Mouse (Mus musculus) intestine, embryonic 14.5 days (tissue): ENCODE measurements around the gene Pdss2. TPM values are rescaled to one million over a fixed set of nuclear protein-coding genes. Genes with fewer than 3 reads are reported as not detected.

Source experiments
- ATAC-seq: fragments of 200-750 bp; cut with Nextera tagmentation; replicated peaks from 2 replicates; pipeline ENCODE4 v1.8.0; 2017; ENCODE audit warnings: low read depth, moderate number of reproducible peaks, moderate TSS enrichment, moderate library complexity; ENCODE audit not compliant: low FRiP score, low TSS enrichment
- DNase-seq: peaks from one replicate; pipeline ENCODE4 v3.0.0-alpha.2; 2018; ENCODE audit warnings: low spot score
- H3K27ac ChIP-seq: fragments of 300-500 bp; sonication (generic); 2 replicates; pipeline ENCODE4 v1.5.1; 2014; ENCODE audit warnings: low read depth, mild to moderate bottlenecking, control low read depth
- H3K27me3 ChIP-seq: fragments of 300-500 bp; sonication (generic); replicated peaks from 2 replicates; pipeline ENCODE4 v1.6.1; 2014; ENCODE audit warnings: low read length, control low read depth; ENCODE audit not compliant: control insufficient read depth, insufficient read depth
- H3K36me3 ChIP-seq: fragments of 300-500 bp; sonication (generic); 2 replicates; pipeline ENCODE4 v1.6.1; 2014; ENCODE audit warnings: low read length, control low read depth; ENCODE audit not compliant: control insufficient read depth, insufficient read depth
- H3K4me1 ChIP-seq: fragments of 300-500 bp; sonication (generic); replicated peaks from 2 replicates; pipeline ENCODE4 v1.6.1; 2014; ENCODE audit warnings: low read length, control low read depth, mixed read lengths; ENCODE audit not compliant: control insufficient read depth, insufficient read depth
- H3K4me2 ChIP-seq: fragments of 300-500 bp; sonication (generic); 2 replicates; pipeline ENCODE4 v1.6.1; 2014; ENCODE audit warnings: low read length
- H3K4me3 ChIP-seq: fragments of 300-500 bp; sonication (generic); 2 replicates; pipeline ENCODE4 v1.5.1; 2014; ENCODE audit warnings: low read depth, low read length, control low read depth, mixed read lengths
- H3K9ac ChIP-seq: fragments of 300-500 bp; sonication (generic); 2 replicates; pipeline ENCODE4 v1.6.1; 2014; ENCODE audit warnings: mild to moderate bottlenecking, low read length
- H3K9me3 ChIP-seq: fragments of 300-500 bp; sonication (generic); 2 replicates; pipeline ENCODE4 v1.6.1; 2016; ENCODE audit warnings: low read length, control low read depth; ENCODE audit not compliant: control insufficient read depth
- WGBS: fragments of 180-500 bp; shearing (Covaris S2); extraction: QIAGEN DNeasy Blood & Tissue Kit; methylation state at CpG from one replicate; pipeline ENCODE4 v1.1.7; 2014; 5-methylcytosine and 5-hydroxymethylcytosine counted together
- polyA plus RNA-seq: library from polyadenylated mRNA; unstranded; fragments of >200 nt; fragmentation: Nextera tagmentation; extraction: Ambion mirVana; gene quantifications from 2 replicates; pipeline ENCODE4 v1.2.1, GENCODE M21; 2014

The Pdss2 gene
- polyA plus RNA-seq, 1 experiment from 2014 or later = 12.2 TPM

DNA sequence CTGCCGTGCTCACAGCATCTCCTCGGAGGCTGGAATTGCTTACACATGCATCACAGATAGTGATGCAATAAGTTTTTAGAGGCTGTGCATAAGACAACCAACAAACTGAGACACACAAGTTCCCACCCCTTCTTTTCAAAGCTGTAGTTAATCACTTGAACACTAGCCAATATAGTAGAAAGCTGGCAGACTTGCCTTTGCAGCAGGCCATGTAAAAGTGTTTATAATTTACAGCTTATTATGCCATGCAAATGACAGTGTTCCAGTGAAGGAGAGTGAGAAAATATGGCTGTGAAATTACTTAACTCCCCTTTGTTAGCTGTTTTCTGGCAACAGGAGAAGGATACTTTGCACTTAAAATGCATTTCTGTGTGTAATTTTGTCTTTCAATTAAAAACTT lies 90.9 kb downstream of the Pdss2 start:
- peak; percentile 9 for DNase-seq
- no peak overlapping the region for H3K9ac ChIP-seq
- H3K27ac ChIP-seq = no peak overlapping the region
- no peaks in the 10 kb centered on the region for H3K4me1 ChIP-seq
- ATAC-seq = no peak
- no peaks in the 10 kb centered on the region for H3K36me3 ChIP-seq
- H3K4me3 ChIP-seq = no peak overlapping the region
- WGBS = 80% methylated on average over 2 of the region's 2 CpGs
- no peaks in the 10 kb centered on the region for H3K9me3 ChIP-seq
- no peak overlapping the region for H3K4me2 ChIP-seq
- H3K27me3 ChIP-seq = no peaks in the 10 kb centered on the region

DNA sequence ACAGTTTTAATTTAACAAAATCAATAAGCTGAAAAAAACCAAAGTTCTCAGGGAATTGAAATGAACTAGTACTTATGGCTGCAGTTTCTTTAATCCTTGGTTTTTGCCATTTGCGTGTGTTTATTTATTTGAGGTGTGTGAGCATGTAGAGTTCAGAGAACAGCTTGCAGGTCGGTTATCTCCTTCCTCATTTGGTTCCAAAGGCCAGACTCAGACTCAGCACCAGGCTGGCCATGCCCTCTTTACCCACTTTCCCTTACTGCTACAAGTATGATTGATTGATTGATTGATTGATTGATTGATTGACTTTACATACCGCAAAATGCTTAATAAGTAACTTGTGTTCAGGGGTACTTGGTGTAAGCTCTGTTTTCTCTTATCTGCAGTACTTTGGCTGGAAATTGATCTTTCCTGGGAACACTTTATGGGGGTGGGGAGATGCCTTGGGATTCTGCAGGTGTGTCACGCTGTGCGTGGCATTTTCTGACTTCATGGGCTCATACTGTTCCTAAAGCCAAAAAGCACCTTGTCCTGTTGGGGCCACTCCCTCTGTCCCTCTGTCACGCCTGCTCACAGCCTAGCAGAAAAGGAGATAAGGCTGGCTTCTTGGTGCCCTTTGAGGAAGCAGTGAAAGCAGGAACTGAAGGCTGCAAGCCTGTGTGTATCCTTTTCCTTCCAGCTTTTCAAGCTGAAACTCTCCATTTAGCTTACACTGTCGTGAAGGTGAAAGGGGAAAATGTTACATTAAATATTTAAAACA lies 91.6 kb downstream of the Pdss2 start:
- 58% methylated on average over 7 of the region's 7 CpGs for WGBS
- Histone ChIP-seq H3K27me3 (no peaks in the 10 kb centered on the region), H3K4me3 (no peak overlapping the region), H3K4me2 (no peak overlapping the region), H3K36me3 (no peaks in the 10 kb centered on the region), H3K9me3 (no peaks in the 10 kb centered on the region), H3K9ac (no peak overlapping the region), H3K4me1 (no peaks in the 10 kb centered on the region), H3K27ac (no peak overlapping the region)
- DNase-seq (peak; percentile 56), ATAC-seq (0 out of 2 replicates have a peak, but pooled peaks have one; percentile 23)

DNA sequence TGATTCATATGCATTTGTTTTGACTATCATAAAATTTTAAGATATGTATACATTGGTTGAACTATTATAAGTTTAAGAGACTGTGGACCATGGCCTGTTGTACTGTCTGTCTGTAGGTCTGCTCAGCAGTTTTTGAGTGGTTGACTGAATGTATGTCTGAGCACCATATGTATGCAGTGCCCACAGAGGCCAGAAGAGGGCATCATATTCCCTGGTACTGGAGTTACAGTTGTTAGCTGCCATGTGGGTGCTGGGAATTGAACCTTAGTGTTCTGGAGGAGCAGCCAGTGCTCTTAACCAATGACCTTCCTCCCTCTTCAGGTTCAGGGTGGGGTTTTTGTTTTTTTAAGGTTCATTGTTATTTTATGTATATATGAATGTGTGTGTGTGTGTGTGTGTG lies 93.9 kb downstream of the Pdss2 start:
- no peak for ATAC-seq
- no peaks in the 10 kb centered on the region for H3K4me1 ChIP-seq
- DNase-seq = peak; percentile 48
- no peak overlapping the region for H3K9ac ChIP-seq
- H3K27ac ChIP-seq = no peak overlapping the region
- no peaks in the 10 kb centered on the region for H3K9me3 ChIP-seq
- no peaks in the 10 kb centered on the region for H3K36me3 ChIP-seq
- H3K4me2 ChIP-seq = no peak overlapping the region
- no peak overlapping the region for H3K4me3 ChIP-seq
- no peaks in the 10 kb centered on the region for H3K27me3 ChIP-seq

DNA sequence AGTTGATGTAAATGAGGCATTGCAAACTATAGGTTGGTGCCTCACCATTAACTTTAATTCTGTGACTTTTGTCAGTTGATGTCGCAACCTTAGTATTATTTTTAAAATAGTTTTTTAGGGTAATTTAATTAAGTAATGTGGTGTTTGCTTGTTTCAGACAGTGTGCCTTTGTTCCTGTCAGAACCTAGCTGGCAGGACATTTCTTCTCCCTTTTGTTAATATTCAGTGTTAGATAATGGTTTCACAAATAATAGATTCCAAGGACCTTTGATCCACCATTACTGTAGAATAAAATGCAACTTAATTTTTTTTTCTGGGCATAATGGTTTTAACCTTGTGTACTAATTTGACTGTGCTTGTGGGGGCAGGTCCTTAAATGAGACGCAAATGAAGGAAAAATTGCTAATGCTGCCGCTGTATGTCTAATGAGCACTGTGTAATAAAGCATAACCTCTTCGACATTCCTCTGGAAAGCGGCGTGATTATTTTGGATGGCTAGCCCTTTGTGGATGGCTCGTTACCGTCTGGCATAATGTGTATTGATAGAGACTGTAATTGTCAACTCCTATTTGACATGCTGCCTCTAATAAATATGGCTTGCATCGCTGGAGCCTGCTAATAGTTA lies 96.2 kb downstream of the Pdss2 start:
- no peak overlapping the region for H3K4me3 ChIP-seq
- no peaks in the 10 kb centered on the region for H3K36me3 ChIP-seq
- no peak overlapping the region for H3K27ac ChIP-seq
- no peaks in the 10 kb centered on the region for H3K4me1 ChIP-seq
- H3K9ac ChIP-seq = no peak overlapping the region
- ATAC-seq (no peak), DNase-seq (peak; percentile 34)
- 84% methylated on average over 9 of the region's 9 CpGs for WGBS
- no peaks in the 10 kb centered on the region for H3K9me3 ChIP-seq
- H3K4me2 ChIP-seq = no peak overlapping the region
- no peaks in the 10 kb centered on the region for H3K27me3 ChIP-seq

DNA sequence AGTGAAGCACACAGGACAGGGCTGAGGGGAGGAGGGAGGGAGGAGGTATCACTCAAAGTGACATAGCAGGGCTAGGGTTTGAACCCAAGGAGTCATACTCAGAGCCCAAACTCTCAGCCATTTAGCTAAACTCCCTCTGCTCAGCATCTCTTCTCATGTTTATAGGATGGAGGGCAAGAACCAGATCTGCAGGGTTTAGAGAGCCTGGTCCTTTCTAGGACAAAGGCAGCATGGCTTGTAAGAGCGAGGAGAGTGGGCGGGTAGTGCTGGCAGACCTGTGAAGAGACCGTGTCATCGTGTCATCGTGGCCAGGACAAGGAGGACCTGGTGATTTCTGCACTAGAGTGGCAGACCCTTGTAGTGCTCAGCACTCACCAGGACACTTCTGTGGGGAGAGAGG lies 99.7 kb downstream of the Pdss2 start:
- Histone ChIP-seq H3K4me1 (no peaks in the 10 kb centered on the region), H3K36me3 (no peaks in the 10 kb centered on the region), H3K27me3 (no peaks in the 10 kb centered on the region), H3K4me3 (no peak overlapping the region), H3K27ac (no peak overlapping the region), H3K9ac (no peak overlapping the region), H3K4me2 (no peak overlapping the region), H3K9me3 (no peaks in the 10 kb centered on the region)
- DNase-seq = peak; percentile 9
- ATAC-seq = no peak
- 87% methylated on average over 5 of the region's 5 CpGs for WGBS

DNA sequence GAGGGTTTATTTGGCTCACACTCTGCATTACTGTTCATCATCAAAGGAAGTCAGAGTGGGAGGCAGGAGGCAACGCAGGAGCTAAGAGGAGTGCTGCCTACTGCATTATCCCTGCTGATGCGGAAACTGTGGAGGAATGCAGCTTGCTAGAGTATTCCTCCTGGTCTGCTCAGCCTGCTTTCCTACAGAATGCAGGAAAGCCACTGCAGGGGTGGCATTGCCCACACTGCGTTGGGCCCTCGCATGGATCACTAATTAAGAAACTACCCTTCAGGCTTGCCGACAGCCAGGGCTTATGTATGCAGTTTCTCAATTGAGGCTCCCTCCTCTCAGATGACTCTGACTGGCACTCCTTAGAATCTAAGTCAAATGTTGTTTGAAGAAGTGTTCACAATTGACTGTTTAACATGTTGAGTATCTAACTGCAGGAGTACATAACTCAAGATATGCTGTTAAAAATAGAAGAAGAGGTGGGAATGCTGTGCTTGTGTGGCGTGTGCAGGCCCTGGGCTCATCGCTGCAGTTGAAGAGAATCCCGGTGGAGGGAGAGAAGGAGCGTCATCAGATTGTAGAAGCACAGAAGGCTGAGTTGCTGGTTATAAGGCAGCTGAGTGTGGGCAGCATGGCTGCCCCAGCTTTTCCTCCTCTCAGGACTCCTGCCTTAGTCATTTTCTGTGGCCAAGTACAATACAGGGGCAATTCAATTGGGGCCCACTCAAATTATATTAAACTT lies 101.3 kb downstream of the Pdss2 start:
- DNase-seq (peak; percentile 27), ATAC-seq (no peak)
- Histone ChIP-seq H3K27ac (no peak overlapping the region), H3K27me3 (no peaks in the 10 kb centered on the region), H3K9ac (no peak overlapping the region), H3K9me3 (no peaks in the 10 kb centered on the region), H3K4me2 (no peak overlapping the region), H3K4me3 (no peak overlapping the region), H3K4me1 (no peaks in the 10 kb centered on the region), H3K36me3 (no peaks in the 10 kb centered on the region)
- WGBS = 66% methylated on average over 9 of the region's 9 CpGs

DNA sequence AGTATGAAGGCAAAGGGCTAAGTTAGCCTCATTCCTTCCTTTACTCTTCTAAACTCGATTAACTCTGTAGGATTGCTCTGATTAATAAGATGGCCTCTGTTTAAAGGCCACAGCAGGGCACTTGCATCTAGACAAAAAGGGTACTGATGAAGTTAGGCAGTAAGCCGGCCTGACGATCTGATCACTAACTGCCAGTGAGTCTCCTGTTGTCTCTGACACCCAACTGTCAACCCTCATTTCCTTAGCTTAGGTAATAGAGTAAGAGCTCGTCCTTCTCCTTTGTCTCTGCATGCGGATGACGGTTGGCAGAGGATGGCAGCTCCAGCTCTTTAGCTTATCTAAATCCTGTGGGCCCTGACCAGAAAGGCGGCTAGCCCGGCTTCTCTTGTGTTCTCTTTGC lies 102.1 kb downstream of the Pdss2 start:
- no peak overlapping the region for H3K4me2 ChIP-seq
- no peaks in the 10 kb centered on the region for H3K9me3 ChIP-seq
- H3K27me3 ChIP-seq = no peaks in the 10 kb centered on the region
- no peak overlapping the region for H3K27ac ChIP-seq
- ATAC-seq = no peak
- no peak overlapping the region for H3K4me3 ChIP-seq
- no peak overlapping the region for H3K9ac ChIP-seq
- H3K4me1 ChIP-seq = no peaks in the 10 kb centered on the region
- peak; percentile 41 for DNase-seq
- 74% methylated on average over 8 of the region's 8 CpGs for WGBS
- no peaks in the 10 kb centered on the region for H3K36me3 ChIP-seq

DNA sequence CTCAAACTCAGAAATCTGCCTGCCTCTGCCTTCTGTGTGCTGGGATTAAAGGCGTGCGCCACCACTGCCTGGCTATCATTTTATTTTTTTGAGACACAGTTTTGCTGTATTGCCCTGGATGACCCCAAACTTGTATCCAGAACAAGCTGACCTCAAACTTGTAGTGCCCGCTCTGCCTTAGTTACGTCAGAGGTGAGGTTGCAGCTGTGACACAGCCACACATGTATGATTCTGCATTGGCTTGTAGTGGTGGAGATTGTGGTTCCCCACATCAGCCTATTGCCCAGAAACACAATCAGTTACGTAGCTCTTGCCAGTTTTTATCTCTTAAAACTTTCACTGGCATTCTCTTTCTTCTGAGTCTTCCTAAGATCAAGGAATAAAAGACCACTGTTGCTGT lies 108.5 kb downstream of the Pdss2 start:
- H3K9me3 ChIP-seq = no peaks in the 10 kb centered on the region
- H3K9ac ChIP-seq = no peak overlapping the region
- ATAC-seq (no peak), DNase-seq (peak; percentile 18)
- no peak overlapping the region for H3K4me2 ChIP-seq
- H3K4me3 ChIP-seq = no peak overlapping the region
- WGBS = 95% methylated on average over 5 of the region's 5 CpGs
- H3K27me3 ChIP-seq = no peaks in the 10 kb centered on the region
- no peaks in the 10 kb centered on the region for H3K36me3 ChIP-seq
- peaks cover 5% of the 10 kb centered on the region for H3K4me1 ChIP-seq
- H3K27ac ChIP-seq = no peak overlapping the region
